Mouse (Mus musculus) telencephalon, adult 2 months (tissue): ENCODE results near the gene Rft1.
"Not testable (repeated sequence)": the region's sequence is repeated elsewhere in the genome, so short reads cannot be mapped to it uniquely, and the experiment has no call there.

ENCODE experiments used
- DNase-seq: peaks from one replicate; pipeline ENCODE4 v3.0.0-alpha.2; 2011; ENCODE audit warnings: low read depth, low spot score

The Rft1 gene

GRCm38 (mm10) chr14:30671986-30672312 is 17.8 kb downstream of the Rft1 start:
- DNase-seq, result peak; percentile 79

- DNase-seq, result no peak
These were observed 20.8 kb downstream of the Rft1 start for GRCm38 (mm10) chr14:30674947-30675346.

- DNase-seq, result no peak
These were observed 28.0 kb downstream of the Rft1 start for GRCm38 (mm10) chr14:30682131-30682530.

- DNase-seq, result no peak
These were observed 36.5 kb downstream of the Rft1 start for GRCm38 (mm10) chr14:30690685-30691084.

GRCm38 (mm10) chr14:30692439-30692838 is 38.3 kb downstream of the Rft1 start:
- no peak for DNase-seq

- no peak for DNase-seq
These were observed 40.6 kb downstream of the Rft1 start for GRCm38 (mm10) chr14:30694786-30695185.

GRCm38 (mm10) chr14:30695609-30696008 is 41.4 kb downstream of the Rft1 start:
- no peak for DNase-seq

GRCm38 (mm10) chr14:30697407-30698052 is 43.4 kb downstream of the Rft1 start:
- DNase-seq, result no peak

GRCm38 (mm10) chr14:30699656-30700055 is 45.5 kb downstream of the Rft1 start:
- no peak for DNase-seq

- DNase-seq, result no peak
These were observed 48.4 kb downstream of the Rft1 start for GRCm38 (mm10) chr14:30702512-30702911.

- no peak for DNase-seq
These were observed 48.9 kb downstream of the Rft1 start for GRCm38 (mm10) chr14:30703079-30703478.

GRCm38 (mm10) chr14:30704098-30704855 is 50.1 kb downstream of the Rft1 start:
- no peak for DNase-seq

- DNase-seq, result no peak
These were observed 57.7 kb downstream of the Rft1 start for GRCm38 (mm10) chr14:30711892-30712291.

GRCm38 (mm10) chr14:30713769-30714168 is 59.6 kb downstream of the Rft1 start:
- DNase-seq, result no peak

- DNase-seq, result no peak
These were observed 60.8 kb downstream of the Rft1 start, which contains the start of gene Sfmbt1 for GRCm38 (mm10) chr14:30714799-30715617. Gene Sfmbt1 (plus strand): TSS chr14:30714849.

- DNase-seq, result peak; percentile 55
These were observed 61.5 kb downstream of the Rft1 start for GRCm38 (mm10) chr14:30715618-30716050.

- DNase-seq, result no peak
These were observed 62.1 kb downstream of the Rft1 start for GRCm38 (mm10) chr14:30716051-30716952.

- DNase-seq, result no peak
These were observed 62.8 kb downstream of the Rft1 start for GRCm38 (mm10) chr14:30716953-30717285.

- DNase-seq, result not testable (repeated sequence)
These were observed 64.5 kb downstream of the Rft1 start for GRCm38 (mm10) chr14:30718696-30719095.

GRCm38 (mm10) chr14:30719514-30719913 is 65.4 kb downstream of the Rft1 start:
- no peak for DNase-seq

- no peak for DNase-seq
These were observed 67.7 kb downstream of the Rft1 start for GRCm38 (mm10) chr14:30721850-30722249.
